Mouse (Mus musculus) heart, adult 9 months (tissue): ENCODE results near the gene Bcl2a1b.
"Not testable (repeated sequence)": the region's sequence is repeated elsewhere in the genome, so short reads cannot be mapped to it uniquely, and the experiment has no call there.

Experiments used
- DNase-seq, 2 experiments: peaks; one replicate each; pipeline ENCODE4 v3.0.0; 2022; ENCODE audit warnings: low spot score in 2 of 2

Bcl2a1b gene

DNA sequence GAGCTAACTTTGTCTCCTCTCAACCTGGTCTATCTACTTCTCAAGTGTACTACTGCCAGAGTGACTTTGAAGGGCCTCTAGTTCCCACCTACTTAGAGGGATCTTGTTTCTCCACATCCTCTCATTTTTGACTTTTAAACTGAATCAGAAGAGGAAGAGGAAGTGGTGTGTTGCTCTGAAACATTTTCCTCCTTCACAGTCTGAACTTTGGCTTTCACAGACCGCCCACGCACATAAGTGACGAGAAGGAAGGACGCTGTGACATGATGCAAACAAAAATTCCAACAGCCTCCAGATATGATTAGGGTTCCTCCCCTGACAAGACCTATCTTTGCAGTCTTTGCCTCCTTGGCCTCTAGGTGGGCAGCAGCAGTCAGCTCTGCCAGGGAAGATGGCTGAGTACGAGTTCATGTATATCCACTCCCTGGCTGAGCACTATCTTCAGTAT lies at the start of gene Bcl2a1b, which contains the start of gene Gm29094:
Gene Bcl2a1b (plus strand): TSS at position 241 of the 448 bp plus-strand sequence.
Gene Gm29094 (plus strand): TSS at position 411 of the 448 bp plus-strand sequence.
- DNase-seq = peak in 1 of 2 experiments; percentile 37

DNA sequence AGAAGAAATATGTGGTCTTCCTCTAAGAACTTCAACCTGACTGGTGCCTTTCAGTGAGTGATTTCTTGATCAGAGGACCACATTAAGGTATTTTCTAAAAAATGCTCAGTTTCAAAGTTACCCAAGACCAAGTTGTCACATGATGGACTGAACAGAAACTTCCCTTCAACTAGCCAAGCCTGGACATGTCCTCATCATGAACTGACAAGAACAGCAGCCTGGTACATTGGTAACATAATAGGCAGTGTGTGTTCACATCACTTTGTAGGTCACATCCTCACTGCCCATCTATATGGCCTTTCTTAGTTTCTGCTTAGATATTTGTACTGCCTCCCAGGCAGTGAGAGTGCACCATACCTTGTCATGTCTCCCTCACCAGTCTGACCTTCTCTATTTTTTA lies 26.5 kb upstream of the Bcl2a1b start:
- not testable (repeated sequence) for DNase-seq

DNA sequence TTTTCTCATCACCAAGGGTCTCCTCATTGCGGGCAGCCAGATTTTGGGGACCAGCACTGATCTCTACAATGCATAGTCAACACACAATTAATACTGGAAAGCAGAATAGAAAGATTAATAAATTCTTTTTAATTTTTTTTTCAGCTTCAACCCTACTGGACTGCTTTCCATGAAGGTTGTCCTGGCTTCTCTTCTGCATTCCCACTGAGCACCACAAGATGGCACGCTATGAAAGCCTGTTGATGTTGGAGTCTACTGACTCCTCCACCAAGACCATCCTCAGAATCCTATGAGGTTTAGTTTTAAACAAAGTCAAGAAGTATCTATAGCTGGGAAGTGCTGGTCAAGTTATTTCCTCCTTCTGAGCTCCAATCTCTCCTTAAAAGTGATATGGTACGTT lies 20.2 kb upstream of the Bcl2a1b start:
- peak; percentile 47 to 55 for DNase-seq

DNA sequence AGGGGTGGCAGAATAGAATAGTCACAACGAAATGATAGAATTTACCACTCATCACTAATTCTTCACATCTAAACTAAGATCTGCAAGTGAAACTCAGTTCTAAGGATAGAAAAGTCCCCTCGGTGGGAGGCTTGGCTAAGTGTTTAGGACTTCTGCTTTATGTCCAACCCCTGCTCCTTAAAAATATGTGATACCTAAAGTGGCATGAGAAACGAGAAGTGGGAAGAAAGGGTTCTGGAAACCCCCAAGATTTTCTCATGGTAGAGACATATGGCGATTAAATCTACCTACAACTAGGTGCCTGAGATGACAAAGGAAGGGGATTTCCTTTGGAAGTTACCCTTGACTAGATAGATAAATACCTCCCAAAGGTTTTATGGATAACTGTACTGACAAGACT lies 19.5 kb upstream of the Bcl2a1b start:
- DNase-seq = not testable (repeated sequence)

DNA sequence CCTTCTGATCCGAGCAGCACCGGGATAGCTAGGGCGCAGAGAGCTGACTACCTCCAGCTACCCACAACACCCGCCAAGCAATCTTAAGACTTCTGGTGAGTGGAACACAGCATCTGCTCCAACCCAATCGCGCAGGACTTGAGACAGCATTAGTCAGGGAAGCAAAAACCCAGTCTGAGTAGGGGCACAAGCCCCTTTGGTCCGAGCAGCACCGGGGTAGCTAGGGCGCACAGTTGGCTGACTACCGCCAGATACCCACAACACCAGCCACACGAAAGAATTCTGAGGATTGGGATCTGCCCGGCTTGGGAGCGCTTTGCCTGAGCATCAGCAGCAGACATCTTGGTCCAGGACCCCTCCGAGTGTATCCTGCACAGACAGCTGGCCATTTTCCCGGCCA lies 12.0 kb upstream of the Bcl2a1b start:
- not testable (repeated sequence) for DNase-seq

DNA sequence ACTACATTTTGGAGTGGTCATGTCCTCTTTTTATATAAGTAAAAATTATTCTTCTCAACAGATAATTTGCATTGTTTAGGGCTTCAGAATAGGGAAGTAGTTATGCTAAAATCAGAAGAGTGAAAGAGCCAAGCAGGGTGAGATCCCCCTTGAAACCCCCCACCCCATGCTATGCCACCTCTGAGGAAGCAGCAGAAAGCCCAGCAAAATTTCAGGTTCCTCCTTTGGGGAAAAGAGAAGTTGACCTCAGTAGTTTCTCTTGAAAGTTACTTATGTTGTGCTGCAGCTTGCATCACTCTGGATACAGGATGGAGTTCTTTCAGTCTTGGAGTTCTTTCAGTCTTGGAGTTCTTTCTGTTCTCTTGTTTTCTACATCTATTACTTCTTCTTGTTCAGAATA lies 3.5 kb upstream of the Bcl2a1b start:
- not testable (repeated sequence) for DNase-seq

DNA sequence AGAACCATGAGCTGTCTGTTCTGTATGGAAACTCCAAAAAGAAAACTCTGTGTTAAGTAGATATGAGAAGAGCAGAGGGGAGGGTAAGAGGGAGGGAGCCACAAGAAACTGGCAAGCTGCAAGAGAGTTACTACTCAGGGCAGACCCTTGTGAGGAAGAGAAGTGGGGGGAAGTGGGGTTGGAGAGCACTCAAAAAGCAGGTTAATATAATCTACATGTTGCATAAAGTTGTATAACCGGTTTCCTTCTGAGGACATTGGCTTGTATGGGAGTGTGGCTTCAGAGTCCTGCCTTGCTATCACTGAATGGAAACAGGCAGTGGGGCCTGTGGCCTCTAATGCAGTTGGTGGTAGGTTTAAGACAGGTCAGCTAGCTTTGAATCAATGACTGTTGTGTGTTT lies 1.5 kb upstream of the Bcl2a1b start:
- not testable (repeated sequence) for DNase-seq

DNA sequence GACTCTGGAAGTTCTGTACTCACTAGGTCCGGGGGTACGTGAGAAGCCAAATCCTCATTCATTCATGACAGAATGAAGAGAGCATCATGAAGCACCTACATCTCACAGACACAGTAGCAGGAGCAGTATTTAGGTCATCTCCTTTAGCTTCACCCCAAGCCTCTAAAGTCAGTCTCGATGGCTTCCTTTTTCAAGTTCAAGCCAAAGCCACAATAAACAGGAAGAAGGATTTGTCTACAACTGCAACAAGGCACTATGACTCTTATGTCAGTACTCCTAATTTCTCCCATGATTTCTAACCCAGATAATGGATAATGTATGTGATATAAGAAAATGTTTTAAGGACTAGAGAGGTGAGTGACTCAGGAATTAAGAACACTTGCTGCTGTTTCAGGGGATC lies 660 bp upstream of the Bcl2a1b start:
- not testable (repeated sequence) for DNase-seq

DNA sequence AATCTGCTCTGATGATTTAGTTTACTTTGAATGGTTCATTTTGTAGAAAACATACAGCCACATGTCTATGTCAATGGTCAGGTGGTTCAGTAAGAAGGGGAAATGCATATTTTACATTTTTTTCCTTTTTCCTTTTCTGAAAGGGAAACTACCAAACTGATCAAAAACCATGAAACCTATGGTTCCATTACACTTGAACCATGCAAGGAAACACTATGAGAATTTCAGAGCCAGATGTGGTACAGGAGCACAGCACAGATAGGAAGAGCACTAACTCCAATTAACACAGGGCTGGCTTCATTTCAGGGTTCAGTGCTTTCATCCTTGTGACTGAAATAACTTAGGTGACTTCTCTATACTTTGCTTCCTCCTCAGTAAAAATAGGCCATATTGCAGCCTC lies 3.2 kb downstream of the Bcl2a1b start:
- not testable (repeated sequence) for DNase-seq

DNA sequence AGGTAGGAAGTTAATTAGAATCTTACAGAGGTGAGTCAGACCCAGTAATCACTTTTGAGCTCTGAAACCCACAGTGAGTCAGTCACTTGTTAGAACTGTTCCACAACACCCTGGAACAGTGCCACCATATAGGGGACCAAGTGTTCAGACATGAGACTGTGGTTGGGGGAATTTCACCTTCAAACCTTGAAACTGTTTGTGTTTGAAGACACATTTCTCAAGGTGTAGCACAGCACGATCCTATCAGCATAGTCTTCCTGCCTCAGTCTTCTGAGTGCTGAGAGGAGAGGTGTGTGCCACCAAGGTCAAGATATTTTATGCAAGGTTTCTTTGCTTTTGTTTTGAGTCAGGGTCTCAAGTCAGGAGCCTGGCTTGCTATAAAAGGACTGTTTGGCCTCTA lies 9.9 kb downstream of the Bcl2a1b start:
- not testable (repeated sequence) for DNase-seq

DNA sequence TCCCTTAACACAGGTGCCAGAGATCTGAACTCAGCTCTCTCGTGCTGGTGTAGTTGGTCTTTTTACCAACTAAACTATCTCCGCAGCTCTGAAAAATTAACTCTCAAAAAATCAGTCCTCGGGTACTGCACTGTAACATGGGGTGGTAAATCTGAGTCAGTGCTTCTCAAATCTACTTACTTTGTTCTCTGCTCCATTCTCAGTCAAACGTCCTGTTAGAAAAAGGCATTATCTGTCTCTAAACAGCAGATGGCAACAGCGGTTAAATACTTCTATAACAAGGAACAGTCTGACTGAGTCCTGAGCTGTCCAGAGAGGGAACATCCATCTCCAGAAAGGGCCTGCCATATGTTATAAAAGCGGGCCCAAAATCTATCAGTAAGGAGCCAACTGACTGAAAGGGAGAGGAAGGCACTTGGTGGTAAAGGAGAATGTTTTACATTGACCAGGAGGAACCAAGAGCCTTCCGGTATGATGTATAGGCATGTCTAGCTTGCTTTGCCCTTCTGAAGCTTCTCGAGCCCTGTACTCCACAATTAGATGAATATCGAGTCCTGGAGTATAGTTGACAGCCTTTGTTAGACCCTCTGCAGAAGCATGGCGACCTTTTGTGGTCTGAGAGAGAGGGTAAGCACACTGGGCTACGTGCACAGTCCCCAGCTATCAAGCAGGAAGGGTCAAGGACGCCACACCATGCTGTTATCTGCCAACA lies 11.5 kb downstream of the Bcl2a1b start, which contains the start of gene Mthfs:
Gene Mthfs (plus strand): TSS at position 324 of the 712 bp plus-strand sequence.
- peak in 1 of 2 experiments; percentile 33 for DNase-seq

DNA sequence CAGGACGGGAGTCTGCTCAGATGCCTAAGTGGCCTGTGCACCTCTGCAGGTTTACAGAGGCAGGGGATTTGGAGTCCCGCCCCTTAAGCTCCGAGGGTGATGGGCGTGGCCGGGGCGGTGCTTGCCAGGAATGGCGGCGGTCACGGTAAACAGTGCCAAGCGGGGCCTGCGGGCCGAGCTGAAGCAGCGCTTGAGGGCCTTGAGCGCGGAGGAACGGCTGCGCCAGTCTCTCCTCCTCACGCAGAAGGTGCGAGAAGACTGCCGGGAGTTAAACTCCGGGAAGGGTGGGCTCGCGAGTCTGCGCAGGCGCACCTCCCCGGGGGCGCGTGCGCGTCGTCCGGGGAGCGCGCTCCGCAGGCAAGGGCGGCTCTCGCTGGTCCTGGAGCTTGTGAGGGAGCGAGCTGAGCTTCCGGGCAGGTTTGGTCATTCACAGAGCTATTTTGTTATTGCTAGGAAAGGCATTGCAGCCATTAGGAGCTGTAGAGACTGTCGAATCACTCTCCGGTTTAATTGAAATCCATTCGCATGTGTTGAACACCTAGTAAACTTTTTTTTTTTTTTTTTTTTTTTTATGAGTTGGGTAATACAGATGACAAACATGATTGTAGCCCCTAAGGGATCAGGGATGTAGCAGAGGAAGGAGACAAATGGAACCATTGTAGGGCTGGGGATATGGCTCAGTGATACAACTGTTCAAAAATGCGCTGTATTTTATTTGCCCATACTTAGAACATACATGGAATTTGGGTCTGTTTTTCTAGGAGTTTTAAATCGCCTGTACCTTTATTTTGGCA lies 12.3 kb downstream of the Bcl2a1b start:
- peak; percentile 95 to 97 for DNase-seq

DNA sequence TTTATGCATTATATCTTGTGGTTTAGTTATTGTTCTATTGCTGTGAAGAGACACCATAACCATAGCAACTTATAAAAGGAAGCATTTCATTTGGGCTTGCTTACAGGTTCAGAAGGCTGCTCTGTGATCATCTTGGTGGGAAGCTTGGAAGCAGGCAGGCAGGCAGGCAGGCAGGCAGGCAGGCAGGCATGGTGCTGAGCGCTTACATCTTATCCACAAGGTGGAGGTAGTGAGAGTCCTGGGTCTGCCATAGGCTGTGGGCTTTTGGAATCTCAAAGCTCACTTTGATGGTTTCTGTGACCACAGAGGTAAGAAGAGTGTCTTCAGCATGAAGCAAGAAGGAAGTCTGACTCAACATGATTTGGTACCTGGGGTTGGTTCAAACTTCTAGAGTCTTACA lies 13.4 kb downstream of the Bcl2a1b start:
- peak in 1 of 2 experiments; percentile 38 for DNase-seq

DNA sequence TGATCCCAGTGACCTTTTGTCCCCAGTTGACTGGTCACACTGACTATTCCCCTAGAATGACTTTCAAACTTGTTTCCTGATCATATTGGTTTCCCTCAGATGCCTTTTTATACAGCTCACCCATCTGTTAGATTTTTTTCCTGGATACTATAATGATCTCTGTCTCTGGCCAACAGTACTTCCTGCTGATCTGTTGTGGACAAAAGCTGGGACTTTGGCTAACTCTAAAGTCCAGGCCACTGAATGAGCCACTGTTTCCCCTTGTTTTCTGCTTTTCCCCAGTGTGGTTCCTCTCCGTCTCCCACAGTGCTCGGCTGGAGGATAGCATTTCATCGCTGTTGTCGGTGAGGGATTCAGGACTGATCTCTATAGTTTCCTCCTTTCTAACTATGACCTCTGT lies 19.2 kb downstream of the Bcl2a1b start:
- DNase-seq = not testable (repeated sequence)

DNA sequence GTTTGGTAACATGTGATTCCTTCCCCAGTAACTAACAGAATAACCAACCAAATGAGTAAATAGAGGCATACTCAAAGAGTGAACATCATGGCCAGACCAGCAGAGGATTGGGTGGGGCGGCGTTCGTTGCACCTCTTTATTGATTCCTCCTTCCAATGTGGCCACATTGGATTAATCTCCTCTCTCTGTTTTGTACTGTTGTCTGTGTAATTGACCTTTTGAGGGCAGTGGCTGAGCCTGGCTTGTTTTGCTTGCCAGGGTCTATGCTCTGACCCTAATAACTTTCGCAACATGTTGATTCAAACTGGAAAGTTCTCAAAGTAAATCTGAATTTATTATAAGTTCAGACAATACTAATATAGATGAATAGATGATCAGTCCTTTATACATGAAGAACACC lies 20.7 kb downstream of the Bcl2a1b start:
- not testable (repeated sequence) for DNase-seq

DNA sequence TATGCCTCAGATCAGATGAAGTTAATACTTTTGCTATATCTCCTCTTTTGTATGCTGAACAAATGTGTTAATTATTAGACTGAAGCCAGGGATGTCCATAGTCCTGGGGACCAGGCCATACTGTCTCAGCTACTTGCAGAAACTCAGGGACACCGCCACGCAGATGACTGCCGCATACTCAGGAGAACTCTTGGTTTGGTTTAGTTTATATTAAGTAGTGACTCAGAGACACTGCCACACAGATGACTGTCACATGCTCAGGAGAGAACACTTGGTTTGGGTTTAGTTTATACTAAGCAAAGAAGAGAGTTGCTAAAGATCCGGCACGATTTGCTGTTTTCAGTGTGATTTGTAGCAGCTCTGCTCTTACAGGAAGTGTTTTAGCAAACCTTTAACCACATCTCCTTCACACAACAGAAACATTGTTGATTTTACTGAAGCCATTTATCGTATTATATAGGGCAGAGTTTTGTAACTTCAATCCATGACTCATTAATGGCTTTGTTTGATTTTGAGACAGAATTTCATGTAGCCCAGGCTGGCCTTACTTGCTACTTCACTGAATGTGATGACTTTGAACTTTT lies 21.8 kb downstream of the Bcl2a1b start:
- DNase-seq = not testable (repeated sequence)

DNA sequence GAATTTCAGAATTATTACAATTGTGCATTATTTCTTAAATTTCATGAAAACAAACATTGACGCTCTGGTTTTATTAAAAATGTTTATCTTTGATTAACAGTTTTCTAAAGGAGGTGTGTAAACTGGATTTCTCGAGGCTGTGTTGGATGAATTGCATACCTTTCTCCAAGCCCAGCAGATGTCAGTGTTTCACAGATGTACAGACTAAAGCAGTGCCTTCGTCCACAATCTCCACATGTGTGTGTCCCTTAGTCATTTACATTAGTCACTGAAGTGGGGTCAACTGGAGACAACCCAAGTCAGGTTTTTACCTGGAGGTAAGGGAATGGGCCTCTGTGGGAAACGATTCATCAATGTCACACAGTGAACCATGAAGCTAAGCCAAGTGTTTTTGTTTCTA lies 27.1 kb downstream of the Bcl2a1b start:
- no peak for DNase-seq

DNA sequence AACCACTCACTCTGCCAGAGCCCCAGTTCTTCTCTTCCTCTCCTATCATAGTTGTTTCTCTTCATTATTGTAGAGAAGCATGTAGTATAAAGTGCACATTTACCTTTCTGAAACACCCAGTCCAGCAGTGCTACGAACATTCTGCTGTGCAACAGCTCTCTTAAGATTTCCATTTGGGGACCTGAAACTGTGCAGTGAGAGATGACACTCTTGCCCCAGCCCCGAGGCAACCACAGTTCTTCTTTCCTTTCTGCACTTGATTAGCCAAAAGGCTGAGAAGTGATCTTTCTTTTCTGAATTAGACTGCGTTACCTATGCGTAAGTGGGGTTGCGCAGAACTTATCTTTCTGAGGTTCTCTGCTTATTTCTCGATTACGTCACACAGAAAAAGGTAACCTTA lies 29.1 kb downstream of the Bcl2a1b start:
- no peak for DNase-seq

DNA sequence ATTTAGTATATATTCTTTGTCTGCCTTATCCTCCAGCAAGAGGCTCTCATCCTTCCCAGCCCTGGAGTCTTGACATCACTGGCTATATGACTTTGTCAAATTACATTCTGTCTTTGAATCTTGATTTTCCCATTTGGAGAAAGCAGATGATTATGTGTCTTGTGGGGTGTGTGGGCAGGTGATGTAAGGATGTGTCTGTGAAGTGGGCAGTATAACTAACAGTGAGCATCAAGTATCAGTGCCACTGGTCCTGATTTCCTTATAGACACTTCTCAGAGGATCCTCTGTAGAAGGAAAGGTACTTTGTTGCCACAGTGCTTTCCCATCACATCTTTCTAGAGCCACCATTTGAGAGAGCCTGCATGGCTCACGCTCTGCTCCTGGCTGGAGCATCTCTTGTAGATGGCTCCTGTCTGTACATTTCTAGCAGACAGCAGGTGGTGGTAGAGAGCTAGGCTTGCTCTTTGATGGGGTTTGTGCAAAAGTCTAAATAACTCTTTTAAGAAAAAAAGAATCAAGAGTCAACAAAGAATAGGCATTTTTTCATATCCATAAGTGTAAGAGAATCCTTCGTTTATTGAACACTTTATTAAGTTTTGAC lies 32.0 kb downstream of the Bcl2a1b start:
- DNase-seq = not testable (repeated sequence)

DNA sequence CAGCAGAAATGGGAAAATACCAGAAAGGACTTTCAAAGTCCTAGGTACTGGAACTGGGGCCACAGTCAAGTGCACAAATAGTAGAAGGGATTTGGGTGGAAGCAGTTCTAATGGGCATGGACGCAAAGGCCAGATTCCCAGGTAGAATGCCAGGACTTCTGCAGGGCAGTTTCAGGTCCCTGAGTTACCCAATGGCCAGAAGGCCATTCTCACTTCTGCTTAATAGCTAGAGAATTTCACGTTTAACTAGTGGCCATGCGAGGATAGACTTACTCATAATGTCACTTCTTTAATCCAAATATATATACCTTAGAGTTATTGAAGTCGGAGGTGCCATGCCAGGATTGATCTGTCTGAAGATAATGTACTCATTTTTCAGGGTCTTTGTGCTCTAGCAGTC lies 38.1 kb downstream of the Bcl2a1b start:
- not testable (repeated sequence) for DNase-seq

DNA sequence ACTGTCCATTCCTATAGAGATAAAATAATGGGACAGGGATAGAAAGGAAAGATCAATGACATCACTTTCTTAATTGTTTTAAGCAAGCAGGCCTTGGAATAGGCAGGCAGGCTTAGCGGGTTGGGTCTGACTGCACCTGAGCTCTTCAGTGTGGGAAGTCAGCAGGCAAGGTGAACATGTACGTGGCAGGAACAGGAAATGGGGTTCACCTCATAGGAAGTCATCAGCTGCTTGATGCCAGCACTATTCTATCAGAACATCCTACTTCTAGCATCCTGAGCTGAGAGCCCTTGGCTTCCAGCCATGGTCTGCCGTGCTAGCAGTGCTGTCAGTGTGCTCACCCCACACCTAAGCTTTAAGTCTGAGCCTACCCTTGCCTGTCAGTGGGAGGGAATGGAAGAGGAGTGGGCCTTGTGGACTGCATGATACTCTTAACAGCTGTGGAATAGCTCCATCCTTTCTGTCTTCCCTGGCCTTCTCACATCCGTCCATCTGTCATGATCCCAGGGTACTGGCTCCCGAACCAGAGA lies 40.0 kb downstream of the Bcl2a1b start:
- DNase-seq = not testable (repeated sequence)
